Mouse (Mus musculus) limb, embryonic 10.5 days (tissue): ENCODE data around the gene Slc6a17. TPM values are rescaled to one million over a fixed set of nuclear protein-coding genes. Genes with fewer than 3 reads are reported as not detected.

Experiments used
- DNase-seq: peaks from one replicate; pipeline ENCODE4 v3.0.0-alpha.2; 2017; ENCODE audit warnings: low spot score
- H3K27ac ChIP-seq: fragments of 300-500 bp; sonication (generic); 2 replicates; pipeline ENCODE4 v1.5.1; 2016; ENCODE audit warnings: mild to moderate bottlenecking
- H3K27me3 ChIP-seq: fragments of 300-500 bp; sonication (generic); 2 replicates; pipeline ENCODE4 v1.6.1; 2016; ENCODE audit warnings: low read depth, mild to moderate bottlenecking; ENCODE audit not compliant: poor library complexity, severe bottlenecking
- H3K36me3 ChIP-seq: fragments of 300-500 bp; sonication (generic); 2 replicates; pipeline ENCODE4 v1.6.1; 2016; ENCODE audit warnings: mild to moderate bottlenecking, moderate library complexity
- H3K4me1 ChIP-seq: fragments of 300-500 bp; sonication (generic); 2 replicates; pipeline ENCODE4 v1.6.1; 2016
- H3K4me3 ChIP-seq: fragments of 300-500 bp; sonication (generic); 2 replicates; pipeline ENCODE4 v1.5.1; 2016; ENCODE audit warnings: mild to moderate bottlenecking, moderate library complexity
- H3K9me3 ChIP-seq: fragments of 300-500 bp; sonication (generic); replicated peaks from 2 replicates; pipeline ENCODE4 v1.6.1; 2016; ENCODE audit warnings: mild to moderate bottlenecking
- WGBS: fragments of 180-500 bp; shearing (Covaris S2); methylation state at CpG from one replicate; pipeline ENCODE4 v1.1.7; 2016; 5-methylcytosine and 5-hydroxymethylcytosine counted together
- polyA plus RNA-seq: library from polyadenylated mRNA; unstranded; fragments of >200 nt; fragmentation: Nextera tagmentation; extraction: Ambion mirVana; gene quantifications from 2 replicates; pipeline ENCODE4 v1.2.1, GENCODE M21; 2016

The Slc6a17 gene
- polyA plus RNA-seq, 1 experiment from 2014 or later: 6.0 TPM

- no peak for DNase-seq
- Histone ChIP-seq H3K4me1 (peaks cover 31% of the 10 kb centered on the region), H3K4me3 (no peak overlapping the region), H3K9me3 (no peaks in the 10 kb centered on the region), H3K27ac (no peak overlapping the region), H3K36me3 (no peaks in the 10 kb centered on the region), H3K27me3 (0 out of 2 replicates have a peak, but pooled peaks cover 9% of the 10 kb centered on the region)
- 85% methylated on average over 3 of the region's 3 CpGs for WGBS
These were observed 71.0 kb downstream of the Slc6a17 start for GRCm38 (mm10) chr3:107446822-107447221.

- WGBS: 87% methylated on average over 5 of the region's 5 CpGs
- H3K36me3 ChIP-seq: no peaks in the 10 kb centered on the region
- H3K4me1 ChIP-seq: peaks cover 16% of the 10 kb centered on the region
- no peaks in the 10 kb centered on the region for H3K9me3 ChIP-seq
- no peak for DNase-seq
- no peak overlapping the region for H3K27ac ChIP-seq
- H3K4me3 ChIP-seq: no peak overlapping the region
- 0 out of 2 replicates have a peak, but pooled peaks cover 9% of the 10 kb centered on the region for H3K27me3 ChIP-seq
These were observed 74.0 kb downstream of the Slc6a17 start for GRCm38 (mm10) chr3:107443866-107444265.

GRCm38 (mm10) chr3:107442191-107442590, 75.6 kb downstream of the Slc6a17 start:
- WGBS: 83% methylated on average over 11 of the region's 11 CpGs
- H3K36me3 ChIP-seq: no peaks in the 10 kb centered on the region
- no peak for DNase-seq
- H3K27ac ChIP-seq: no peak overlapping the region
- H3K4me1 ChIP-seq: peaks cover 13% of the 10 kb centered on the region
- no peaks in the 10 kb centered on the region for H3K9me3 ChIP-seq
- no peak overlapping the region for H3K4me3 ChIP-seq
- 0 out of 2 replicates have a peak, but pooled peaks cover 9% of the 10 kb centered on the region for H3K27me3 ChIP-seq

GRCm38 (mm10) chr3:107441306-107441705, 76.5 kb downstream of the Slc6a17 start:
- H3K27ac ChIP-seq: no peak overlapping the region
- H3K36me3 ChIP-seq: no peaks in the 10 kb centered on the region
- H3K4me1 ChIP-seq: peaks cover 13% of the 10 kb centered on the region
- no peak overlapping the region for H3K4me3 ChIP-seq
- H3K27me3 ChIP-seq: 0 out of 2 replicates have a peak, but pooled peaks cover 9% of the 10 kb centered on the region
- DNase-seq: no peak
- no peaks in the 10 kb centered on the region for H3K9me3 ChIP-seq
- 81% methylated on average over 8 of the region's 8 CpGs for WGBS

- peaks cover 9% of the 10 kb centered on the region for H3K4me1 ChIP-seq
- H3K4me3 ChIP-seq: no peak overlapping the region
- WGBS: 91% methylated on average over 11 of the region's 11 CpGs
- no peak overlapping the region for H3K27ac ChIP-seq
- 0 out of 2 replicates have a peak, but pooled peaks cover 9% of the 10 kb centered on the region for H3K27me3 ChIP-seq
- no peaks in the 10 kb centered on the region for H3K9me3 ChIP-seq
- no peaks in the 10 kb centered on the region for H3K36me3 ChIP-seq
- DNase-seq: no peak
These were observed 78.5 kb downstream of the Slc6a17 start for GRCm38 (mm10) chr3:107439280-107439679.

GRCm38 (mm10) chr3:107437666-107438065, 80.2 kb downstream of the Slc6a17 start:
- H3K27me3 ChIP-seq: 0 out of 2 replicates have a peak, but pooled peaks cover 3% of the 10 kb centered on the region
- DNase-seq: no peak
- 93% methylated on average over 2 of the region's 2 CpGs for WGBS
- H3K27ac ChIP-seq: no peak overlapping the region
- H3K36me3 ChIP-seq: no peaks in the 10 kb centered on the region
- H3K4me3 ChIP-seq: no peak overlapping the region
- H3K4me1 ChIP-seq: peaks cover 9% of the 10 kb centered on the region
- no peaks in the 10 kb centered on the region for H3K9me3 ChIP-seq

GRCm38 (mm10) chr3:107436434-107436833, 81.4 kb downstream of the Slc6a17 start:
- H3K27me3 ChIP-seq: no peaks in the 10 kb centered on the region
- no peak for DNase-seq
- WGBS: 66% methylated on average over 6 of the region's 6 CpGs

GRCm38 (mm10) chr3:107433614-107434013, 84.2 kb downstream of the Slc6a17 start:
- no peaks in the 10 kb centered on the region for H3K36me3 ChIP-seq
- H3K9me3 ChIP-seq: no peaks in the 10 kb centered on the region
- no peak overlapping the region for H3K4me3 ChIP-seq
- no peak overlapping the region for H3K27ac ChIP-seq
- WGBS: 81% methylated on average over 9 of the region's 9 CpGs
- no peaks in the 10 kb centered on the region for H3K27me3 ChIP-seq
- peaks cover 9% of the 10 kb centered on the region; the same call in 1 of the 2 replicates for H3K4me1 ChIP-seq
- no peak for DNase-seq

More at GRCm38 (mm10) chr3:107436434-107436833, 81.4 kb downstream of the Slc6a17 start:
- Histone ChIP-seq H3K27ac (no peak overlapping the region), H3K9me3 (no peaks in the 10 kb centered on the region), H3K4me3 (no peak overlapping the region), H3K4me1 (peaks cover 1% of the 10 kb centered on the region; the same call in 1 of the 2 replicates), H3K36me3 (no peaks in the 10 kb centered on the region)

- Histone ChIP-seq H3K4me3 (no peak overlapping the region), H3K36me3 (no peaks in the 10 kb centered on the region), H3K4me1 (peaks cover 9% of the 10 kb centered on the region; the same call in 1 of the 2 replicates), H3K27me3 (no peaks in the 10 kb centered on the region), H3K27ac (no peak overlapping the region), H3K9me3 (no peaks in the 10 kb centered on the region)
- no peak for DNase-seq
- WGBS: 38% methylated on average over 1 of the region's 1 CpGs
These were observed 86.5 kb downstream of the Slc6a17 start for GRCm38 (mm10) chr3:107431268-107431667.

GRCm38 (mm10) chr3:107424258-107425041, 93.4 kb downstream of the Slc6a17 start:
- peaks cover 12% of the 10 kb centered on the region for H3K4me1 ChIP-seq
- no peak overlapping the region for H3K27ac ChIP-seq
- no peaks in the 10 kb centered on the region for H3K27me3 ChIP-seq
- WGBS: 78% methylated on average over 11 of the region's 11 CpGs
- no peaks in the 10 kb centered on the region for H3K9me3 ChIP-seq
- H3K4me3 ChIP-seq: no peak overlapping the region
- H3K36me3 ChIP-seq: no peaks in the 10 kb centered on the region
- no peak for DNase-seq

- Histone ChIP-seq H3K27me3 (no peaks in the 10 kb centered on the region), H3K36me3 (no peaks in the 10 kb centered on the region), H3K4me3 (no peak overlapping the region), H3K27ac (no peak overlapping the region), H3K4me1 (peaks cover 12% of the 10 kb centered on the region), H3K9me3 (no peaks in the 10 kb centered on the region)
- peak; percentile 51 for DNase-seq
- 15% methylated on average over 2 of the region's 2 CpGs for WGBS
These were observed 97.7 kb downstream of the Slc6a17 start for GRCm38 (mm10) chr3:107420156-107420555.
